Mouse (Mus musculus) ES-E14 (cell line): ENCODE results near the gene Ube4b.

Experiments used
- CHD2 ChIP-seq: IDR thresholded peaks from 2 replicates; pipeline ENCODE4 v1.6.1; 2014; ENCODE audit warnings: mild to moderate bottlenecking, low read depth, low read length, inconsistent platforms
- HCFC1 ChIP-seq: IDR thresholded peaks from 2 replicates; pipeline ENCODE4 v1.6.1; 2012; ENCODE audit warnings: low read length, inconsistent platforms, borderline replicate concordance; ENCODE audit not compliant: insufficient read depth
- ZC3H11A ChIP-seq: IDR thresholded peaks from 2 replicates; pipeline ENCODE4 v1.6.1; 2012; ENCODE audit warnings: low read depth, mild to moderate bottlenecking, inconsistent platforms, low read length, borderline replicate concordance

DNA sequence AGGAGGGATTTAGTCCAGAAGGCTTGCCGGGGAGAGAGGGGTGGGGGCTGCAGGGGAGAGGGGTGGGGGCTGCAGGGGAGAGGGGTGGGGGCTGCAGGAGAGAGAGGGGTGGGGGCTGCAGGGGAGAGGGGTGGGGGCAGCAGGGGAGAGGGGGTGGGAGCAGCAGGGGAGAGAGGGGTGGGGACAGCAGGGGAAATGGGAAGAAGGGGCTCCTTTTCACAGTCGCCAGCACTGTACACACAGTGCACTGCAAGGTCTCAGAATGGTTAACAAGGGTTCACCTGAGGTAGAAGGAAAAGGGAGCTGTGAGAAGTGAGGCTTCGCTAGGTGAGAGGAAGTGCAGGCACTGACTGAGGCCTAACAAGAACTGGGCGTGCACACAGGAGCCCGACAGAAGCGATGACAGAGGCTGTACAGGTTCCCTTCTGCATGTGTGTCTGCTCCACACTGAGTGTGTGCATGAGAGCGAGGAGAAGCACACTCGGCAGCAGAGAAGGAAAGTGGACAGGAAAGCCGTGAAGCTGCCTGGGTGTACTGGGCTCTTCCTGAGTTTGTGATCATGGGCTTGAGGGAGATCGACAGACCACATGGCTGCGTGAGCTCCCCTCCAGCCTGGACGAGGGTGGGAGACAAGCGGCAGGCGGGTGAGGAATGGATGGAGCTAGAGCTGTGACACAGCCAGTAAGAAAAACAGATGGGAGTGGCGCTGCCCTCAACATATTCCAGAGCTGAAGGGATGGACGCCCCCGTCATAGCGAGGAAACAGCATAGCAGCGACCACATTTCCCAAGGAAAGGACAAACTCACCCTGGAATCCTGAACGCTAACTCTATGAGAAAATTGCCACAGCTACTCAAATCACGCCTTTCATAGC, 29.9 kb downstream of the Ube4b start:
- TF ChIP-seq ZC3H11A, result no peak
- no peak for TF ChIP-seq HCFC1
- no peak for TF ChIP-seq CHD2
